ENCODE assay signal across 7 mouse cellular contexts in genomic region chr17:24454218-24454755, GRCm38 (mm10). TPM values are rescaled to one million over a fixed set of nuclear protein-coding genes. Genes with fewer than 3 reads are reported as not detected.
A peak's percentile ranks its signal among the peaks of the same experiment; 100 is the strongest.
DNase-seq lines count a peak whose midpoint lies in the region; ATAC-seq lines count a peak whose summit lies in the region.

No protein-coding gene starts in this region.

- H3K4me3 ChIP-seq in forebrain, embryonic 10.5 days = peak overlapping the region; percentile 78
- peak overlapping the region; percentile 83 for H3K4me3 ChIP-seq in liver, embryonic 12.5 days

- H3K4me1 ChIP-seq in forebrain, embryonic 10.5 days = peaks cover 22% of the 10 kb centered on the region
- peaks cover 28% of the 10 kb centered on the region for H3K4me1 ChIP-seq in liver, embryonic 12.5 days

- peak overlapping the region; percentile 95 for H3K9ac ChIP-seq in liver, embryonic 12.5 days

- ATAC-seq in liver, embryonic 12.5 days = no peak

- intact Hi-C loops in left cerebral cortex, postnatal 14 days (cut with DNase I) = no loop called here

- peak overlapping the region; percentile 85 for H3K4me2 ChIP-seq in liver, embryonic 12.5 days

- 14% methylated on average over 14 of the region's 14 CpGs for WGBS in forebrain, embryonic 10.5 days
- 3% methylated on average over 14 of the region's 14 CpGs for WGBS in liver, embryonic 12.5 days (ENCODE audit: insufficient replicate concordance)

- no peaks in the 10 kb centered on the region for H3K27me3 ChIP-seq in forebrain, embryonic 10.5 days (ENCODE audit: poor library complexity, severe bottlenecking)
- H3K27me3 ChIP-seq in liver, embryonic 12.5 days (replicated peaks) = no peaks in the 10 kb centered on the region

- no peaks in the 10 kb centered on the region for H3K9me3 ChIP-seq in forebrain, embryonic 10.5 days
- H3K9me3 ChIP-seq in liver, embryonic 12.5 days (replicated peaks) = no peaks in the 10 kb centered on the region

- peak; percentile 20 for DNase-seq in thymus, postnatal 25 days
- DNase-seq in thymus, postnatal 14 days = no peak
- no peak for DNase-seq in forebrain, embryonic 10.5 days (ENCODE audit: extremely low spot score, low spot score)
- no peak for DNase-seq in layer of hippocampus, adult 8-10 months (ENCODE audit: low spot score in 2 of 2)
- DNase-seq in left cerebral cortex, postnatal 14 days (ENCODE audit: low spot score in 2 of 2) = no peak
- no peak for DNase-seq in frontal cortex, postnatal 14 days (ENCODE audit: low spot score in 2 of 2)

- peaks cover 25% of the 10 kb centered on the region for H3K36me3 ChIP-seq in forebrain, embryonic 10.5 days (replicated peaks)
- peaks cover 26% of the 10 kb centered on the region for H3K36me3 ChIP-seq in liver, embryonic 12.5 days

- H3K27ac ChIP-seq in forebrain, embryonic 10.5 days = peak overlapping the region; percentile 95
- peak overlapping the region; percentile 99 for H3K27ac ChIP-seq in liver, embryonic 12.5 days

RNA-seq across cellular contexts. Expression of gene Dnase1l2, which starts 11.4 kb away (rescaled TPM):
- polyA plus RNA-seq in forebrain, embryonic 10.5 days (2016; fragmentation: Nextera tagmentation; extraction: Ambion mirVana) = 2.3 TPM in 2 replicates
- polyA plus RNA-seq in liver, embryonic 12.5 days (2016; fragmentation: Nextera tagmentation; extraction: Ambion mirVana) = 0.70 and 0.96 TPM in 2 replicates
- 10 to 100 TPM in 1 of 4 experiments, 1 to 10 TPM in 3; 5.8 to 12.1 (median 8.2) TPM for total RNA-seq in layer of hippocampus, adult 8-10 months (2022)
- total RNA-seq in left cerebral cortex, postnatal 14 days (2021) = 1 to 10 TPM; 4.8 to 6.5 TPM

RNA-seq across cellular contexts. Expression of gene E4f1, which starts 15.8 kb away (rescaled TPM):
- 32.7 and 35.2 TPM in 2 replicates for polyA plus RNA-seq in forebrain, embryonic 10.5 days (2016; fragmentation: Nextera tagmentation; extraction: Ambion mirVana)
- polyA plus RNA-seq in liver, embryonic 12.5 days (2016; fragmentation: Nextera tagmentation; extraction: Ambion mirVana) = 19.2 and 20.7 TPM in 2 replicates
- total RNA-seq in layer of hippocampus, adult 8-10 months (2022) = 10 to 100 TPM; 31.0 to 44.2 (median 38.4) TPM
- 10 to 100 TPM; 31.2 to 33.1 TPM for total RNA-seq in left cerebral cortex, postnatal 14 days (2021)

RNA-seq across cellular contexts. Expression of gene Pgp, which starts 15.9 kb away (rescaled TPM):
- polyA plus RNA-seq in forebrain, embryonic 10.5 days (2016; fragmentation: Nextera tagmentation; extraction: Ambion mirVana) = 79.7 and 85.3 TPM in 2 replicates
- polyA plus RNA-seq in liver, embryonic 12.5 days (2016; fragmentation: Nextera tagmentation; extraction: Ambion mirVana) = 99.5 and 101 TPM in 2 replicates
- 10 to 100 TPM; 54.8 to 62.3 (median 57.7) TPM for total RNA-seq in layer of hippocampus, adult 8-10 months (2022)
- 10 to 100 TPM; 70.6 to 74.9 TPM for total RNA-seq in left cerebral cortex, postnatal 14 days (2021)

RNA-seq across cellular contexts. Expression of gene Bricd5, which starts 19.4 kb away (rescaled TPM):
- polyA plus RNA-seq in forebrain, embryonic 10.5 days (2016; fragmentation: Nextera tagmentation; extraction: Ambion mirVana) = 0.23 and 0.25 TPM in 2 replicates
- polyA plus RNA-seq in liver, embryonic 12.5 days (2016; fragmentation: Nextera tagmentation; extraction: Ambion mirVana) = 0.18 TPM in 1 of 2 replicates, not detected in the other
- 1 to 10 TPM in 2 of 4 experiments, under 1 TPM in 2; 0.90 to 2.0 (median 1.4) TPM for total RNA-seq in layer of hippocampus, adult 8-10 months (2022)
- 1 to 10 TPM; 1.7 to 1.8 TPM for total RNA-seq in left cerebral cortex, postnatal 14 days (2021)

RNA-seq across cellular contexts. Expression of gene Mlst8, which starts 24.6 kb away (rescaled TPM):
- 36.8 and 40.0 TPM in 2 replicates for polyA plus RNA-seq in forebrain, embryonic 10.5 days (2016; fragmentation: Nextera tagmentation; extraction: Ambion mirVana)
- 17.2 and 19.4 TPM in 2 replicates for polyA plus RNA-seq in liver, embryonic 12.5 days (2016; fragmentation: Nextera tagmentation; extraction: Ambion mirVana)
- total RNA-seq in layer of hippocampus, adult 8-10 months (2022) = 10 to 100 TPM; 39.7 to 43.9 (median 41.9) TPM
- 10 to 100 TPM; 32.3 to 36.9 TPM for total RNA-seq in left cerebral cortex, postnatal 14 days (2021)
